Mouse (Mus musculus): Measurements from ENCODE around the gene Ntn1.

The Ntn1 gene

GRCm38 (mm10) chr11:68331117-68331437 lies 69.5 kb downstream of the Ntn1 start:
- no peak for DNase-seq (ENCODE audit: extremely low spot score)

- DNase-seq (ENCODE audit: extremely low spot score): no peak
These were observed 70.1 kb downstream of the Ntn1 start for GRCm38 (mm10) chr11:68330398-68331116.

- no peak for DNase-seq (ENCODE audit: extremely low spot score)
These were observed 75.8 kb downstream of the Ntn1 start for GRCm38 (mm10) chr11:68324863-68325262.

- no peak for DNase-seq (ENCODE audit: extremely low spot score)
These were observed 79.2 kb downstream of the Ntn1 start for GRCm38 (mm10) chr11:68321417-68321816.

DNA sequence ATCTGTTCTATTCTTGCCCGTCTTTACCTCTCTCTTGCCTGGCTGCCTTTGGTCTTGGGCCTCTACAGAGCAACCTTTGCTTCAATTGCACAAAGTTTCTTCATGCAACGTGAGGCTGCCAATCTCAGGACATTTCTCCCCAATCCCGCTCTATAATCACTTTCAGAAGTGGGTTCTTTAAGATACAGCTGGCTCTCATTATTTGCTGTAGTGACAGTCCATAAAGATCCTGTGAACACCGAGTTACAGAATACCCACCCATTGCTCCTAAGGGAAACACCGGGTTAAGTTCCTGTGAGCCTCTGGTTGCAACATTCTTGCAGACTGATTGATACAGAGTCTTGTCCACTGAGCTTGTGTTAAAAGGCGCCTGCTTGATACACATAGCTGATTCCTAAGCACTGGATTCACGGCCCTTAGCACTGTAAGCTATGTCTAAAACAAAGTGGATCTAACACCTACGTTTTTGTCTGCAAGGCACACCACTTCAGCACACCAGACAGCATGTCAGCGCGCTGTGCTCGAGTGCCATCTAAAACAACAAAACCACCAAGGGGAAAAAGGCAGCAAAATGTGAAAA lies 85.0 kb downstream of the Ntn1 start:
- DNase-seq (ENCODE audit: extremely low spot score): no peak

DNA sequence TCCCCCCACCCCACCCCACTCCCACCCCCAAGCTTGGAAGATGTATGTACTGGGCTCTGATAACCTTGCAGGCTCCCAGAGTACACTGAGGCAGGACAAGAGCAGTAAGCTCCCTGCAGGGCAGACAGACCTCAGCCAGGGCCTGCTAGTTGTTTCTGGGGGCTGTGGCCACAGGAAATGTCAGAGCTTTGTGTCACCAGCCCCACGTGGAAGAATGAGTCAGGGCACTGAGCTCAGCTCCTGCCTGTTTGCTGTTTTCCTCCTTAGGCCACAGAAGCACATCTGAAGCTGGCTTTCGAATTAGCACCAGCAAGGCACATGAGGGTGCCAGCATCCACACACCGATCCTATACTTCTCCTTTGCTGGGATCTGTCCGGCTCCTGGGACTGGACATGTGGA lies 86.8 kb downstream of the Ntn1 start:
- DNase-seq (ENCODE audit: extremely low spot score): no peak

DNA sequence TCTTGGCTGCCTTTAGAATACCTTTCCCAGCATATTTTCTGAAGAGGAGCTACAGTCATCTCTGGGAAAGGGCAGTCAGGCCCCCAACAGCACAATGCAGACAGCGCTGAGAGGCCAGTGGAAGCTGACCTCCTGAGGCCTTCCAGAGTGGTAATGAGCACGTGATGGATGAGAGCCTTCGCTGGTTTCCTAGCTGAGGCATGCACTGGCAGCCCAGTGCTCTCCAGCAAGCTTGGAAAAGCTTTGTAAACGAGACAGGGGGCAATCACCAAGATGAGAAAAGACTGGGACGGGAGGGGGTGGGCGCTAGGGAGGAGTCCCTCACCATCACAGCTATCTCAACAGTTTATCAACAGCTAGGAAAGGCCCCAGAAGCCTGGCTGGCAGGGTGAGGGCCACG lies 87.6 kb downstream of the Ntn1 start:
- DNase-seq (ENCODE audit: extremely low spot score): peak; percentile 64

GRCm38 (mm10) chr11:68308911-68309580 lies 91.6 kb downstream of the Ntn1 start:
- DNase-seq (ENCODE audit: extremely low spot score): no peak

DNA sequence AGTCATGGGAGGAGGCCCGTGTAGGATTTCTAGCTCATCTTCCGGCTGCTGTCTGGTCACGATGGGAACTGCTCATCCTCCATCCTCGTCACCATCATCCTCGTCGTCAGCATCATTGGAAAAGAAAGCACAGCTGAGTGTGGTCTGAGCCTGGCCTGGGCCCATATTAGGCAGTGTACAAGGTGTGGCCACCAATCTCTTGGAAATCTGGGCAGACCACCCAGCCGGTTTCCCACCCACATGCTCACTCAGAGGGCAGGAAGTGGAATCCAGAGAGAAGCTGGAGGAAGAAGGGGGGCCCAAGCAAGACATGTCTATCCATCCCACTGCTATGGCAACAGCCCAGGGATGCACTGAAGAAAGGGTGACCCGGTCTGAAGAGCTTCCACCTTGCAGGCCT lies 94.6 kb downstream of the Ntn1 start:
- DNase-seq (ENCODE audit: extremely low spot score): no peak

GRCm38 (mm10) chr11:68302323-68302722 lies 98.3 kb downstream of the Ntn1 start:
- DNase-seq (ENCODE audit: extremely low spot score): no peak

DNA sequence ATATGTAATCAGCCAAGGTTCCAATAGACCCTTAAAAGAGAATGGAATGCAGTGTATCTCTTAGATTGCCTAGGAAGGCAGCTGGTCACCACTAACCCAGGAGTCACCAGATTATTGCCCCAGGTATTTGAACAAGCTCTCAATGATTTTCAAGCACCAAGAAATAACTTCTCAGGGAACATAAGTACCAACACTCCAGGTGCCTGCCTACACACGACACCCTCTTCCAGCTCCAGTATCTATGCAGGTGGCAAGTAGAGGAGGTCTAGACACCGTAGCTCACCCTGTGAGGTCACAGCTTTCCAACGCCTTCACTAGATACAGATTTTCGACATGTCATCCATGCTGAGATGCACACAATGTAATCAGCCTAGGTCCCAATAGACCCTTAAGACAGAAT lies 99.0 kb downstream of the Ntn1 start:
- no peak for DNase-seq (ENCODE audit: extremely low spot score)

- no peak for DNase-seq (ENCODE audit: extremely low spot score)
These were observed 105.1 kb downstream of the Ntn1 start for GRCm38 (mm10) chr11:68295474-68295873.

DNA sequence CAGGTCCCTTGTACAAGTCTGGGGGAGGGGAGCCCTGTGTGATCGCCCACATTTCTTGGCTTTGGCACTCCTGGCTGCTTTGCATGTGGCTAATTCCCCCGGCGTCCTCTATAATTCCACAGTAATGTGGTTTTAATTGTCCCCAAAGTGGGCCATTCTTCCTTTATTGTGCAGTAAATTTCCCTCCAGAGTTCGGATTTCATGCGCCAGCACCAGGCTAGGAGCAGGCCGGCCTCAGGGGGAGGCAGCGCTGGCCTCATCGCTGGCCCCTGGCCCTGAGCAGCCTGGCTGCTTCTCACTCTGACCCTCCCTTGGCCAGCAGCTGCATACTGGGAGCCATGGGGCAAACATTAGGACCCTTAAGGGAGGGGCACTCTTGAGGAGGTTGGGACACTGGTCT lies 110.0 kb downstream of the Ntn1 start:
- no peak for DNase-seq (ENCODE audit: extremely low spot score)

- no peak for DNase-seq (ENCODE audit: extremely low spot score)
These were observed 113.3 kb downstream of the Ntn1 start for GRCm38 (mm10) chr11:68287331-68287730.

- DNase-seq (ENCODE audit: extremely low spot score): no peak
These were observed 114.3 kb downstream of the Ntn1 start for GRCm38 (mm10) chr11:68286142-68286808.

DNA sequence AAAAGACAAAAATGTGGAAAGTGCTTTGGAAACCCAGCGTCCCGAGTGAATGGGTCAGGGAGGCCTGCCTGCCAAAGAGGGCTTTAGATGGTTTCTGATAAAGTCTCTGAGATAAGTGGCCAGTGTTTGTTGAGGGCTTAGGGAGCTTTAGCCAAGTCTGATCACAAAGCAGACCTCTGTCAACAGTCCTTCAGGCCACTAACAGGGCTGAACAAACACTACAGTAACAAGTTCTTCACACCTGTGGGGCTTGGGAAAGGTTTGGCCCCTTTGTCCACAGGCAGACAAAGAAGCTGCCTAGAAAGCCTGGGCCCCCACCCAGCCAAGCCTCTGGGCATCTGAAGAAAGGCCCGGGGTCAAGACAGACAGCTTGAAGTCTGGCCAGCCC lies 114.9 kb downstream of the Ntn1 start:
- DNase-seq (ENCODE audit: extremely low spot score): peak; percentile 32

DNA sequence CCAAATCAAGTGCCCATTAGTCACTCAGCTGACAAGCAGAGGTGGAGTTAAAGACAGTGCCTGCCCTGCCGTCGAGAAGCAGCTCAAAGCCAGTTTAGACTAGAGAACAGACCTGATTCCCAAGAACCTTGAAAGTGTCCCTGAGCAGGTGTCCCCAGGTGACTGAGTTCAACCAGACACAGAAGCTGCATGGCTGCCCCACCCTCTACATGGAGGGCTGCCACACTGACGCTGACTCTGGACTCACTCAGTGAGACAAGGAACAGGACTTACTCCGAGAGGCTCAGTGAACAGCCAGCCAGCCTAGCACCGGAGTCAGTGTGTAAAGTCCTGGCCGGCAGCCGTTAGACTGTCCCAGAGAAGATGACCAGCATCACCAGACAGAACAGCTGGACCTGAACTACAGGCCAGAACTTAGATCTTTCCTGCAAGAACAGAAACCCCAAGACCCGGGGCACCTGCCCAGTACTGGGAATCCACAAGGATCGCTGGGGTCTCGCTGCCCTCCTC lies 120.6 kb downstream of the Ntn1 start:
- no peak for DNase-seq (ENCODE audit: extremely low spot score)

- no peak for DNase-seq (ENCODE audit: extremely low spot score)
These were observed 123.7 kb downstream of the Ntn1 start for GRCm38 (mm10) chr11:68276945-68277344.

DNA sequence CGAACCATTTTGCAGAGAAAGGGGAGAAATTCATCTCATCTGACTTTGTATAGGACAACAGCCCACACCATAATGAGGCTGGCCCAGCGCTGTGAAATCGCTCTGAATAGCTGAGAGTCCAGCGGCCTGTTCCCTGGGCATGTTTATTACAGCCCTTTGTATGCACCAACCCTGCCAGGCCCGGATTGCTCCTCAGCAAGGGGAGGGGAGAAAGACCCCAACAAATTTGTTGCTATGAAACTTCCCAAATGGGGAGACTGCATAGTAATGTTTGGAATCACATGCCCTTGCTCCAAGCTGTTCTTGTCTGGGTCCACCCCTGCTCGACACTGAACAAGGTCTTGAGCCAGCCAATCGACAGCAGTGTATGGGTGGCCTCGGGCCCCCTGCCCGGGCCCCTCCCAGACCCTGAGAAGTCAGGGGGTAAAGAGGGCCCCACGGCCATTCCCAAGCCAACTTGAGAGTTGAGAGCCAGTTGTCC lies 126.3 kb downstream of the Ntn1 start:
- DNase-seq (ENCODE audit: extremely low spot score): peak; percentile 72

DNA sequence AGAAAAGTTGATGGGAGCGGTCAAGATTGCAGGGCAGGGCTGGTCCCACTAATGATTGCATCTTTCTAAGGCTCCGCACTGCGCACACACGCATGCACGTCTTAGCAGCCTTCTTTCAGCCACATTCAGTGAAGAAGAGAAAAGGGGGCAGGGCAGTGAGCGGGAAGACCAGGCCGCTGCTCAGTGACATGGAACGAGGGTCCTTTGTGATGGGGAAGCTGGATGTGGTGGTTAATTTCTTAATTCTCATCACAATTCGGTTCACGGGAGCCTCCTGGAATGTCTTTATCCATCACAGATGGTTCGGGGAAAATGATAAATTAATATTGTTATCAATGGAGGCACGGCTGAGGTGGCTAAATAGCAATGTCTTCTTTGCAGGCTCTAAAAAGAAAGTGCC lies 126.8 kb downstream of the Ntn1 start:
- peak; percentile 44 for DNase-seq (ENCODE audit: extremely low spot score)

GRCm38 (mm10) chr11:68270730-68271467 lies 129.7 kb downstream of the Ntn1 start:
- DNase-seq (ENCODE audit: extremely low spot score): no peak

DNA sequence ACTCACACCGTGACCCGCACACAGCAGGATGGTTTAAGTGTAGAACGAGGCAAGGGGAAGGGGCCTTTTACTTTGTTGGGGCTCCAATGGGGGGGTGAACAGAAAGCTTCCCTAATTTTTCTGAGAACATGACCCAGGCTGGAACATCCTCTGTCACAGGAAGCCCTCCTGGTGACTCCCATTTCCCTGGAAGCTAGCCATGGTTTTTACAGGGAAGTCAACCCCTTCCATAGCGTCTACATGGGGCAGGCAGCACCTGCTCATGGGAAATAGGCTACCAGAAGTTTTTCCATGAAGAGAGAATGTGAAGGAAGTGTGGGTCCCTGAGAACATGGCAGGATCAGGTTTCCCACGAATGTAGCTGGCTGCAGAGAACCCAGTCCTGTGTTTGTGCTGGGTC lies 136.3 kb downstream of the Ntn1 start:
- DNase-seq (ENCODE audit: extremely low spot score): no peak

All from embryo, embryonic 9.5 days (tissue).